Mouse (Mus musculus) limb, embryonic 13.5 days (tissue): ENCODE measurements at regions not wholly inside any gene's neighbourhood (a gene's known extent, or its start where the extent isn't known, plus 50 kb on each side); places are given as distances from the start of the nearest gene placed in this dataset.
A peak's percentile ranks its signal among the peaks of the same experiment; 100 is the strongest.

Experiments used
- ATAC-seq: fragments of 200-750 bp; cut with Nextera tagmentation; 2 replicates; pipeline ENCODE4 v1.8.0; 2017; ENCODE audit warnings: low read depth, moderate number of reproducible peaks, moderate TSS enrichment; ENCODE audit not compliant: low FRiP score
- H3K27ac ChIP-seq: fragments of 300-500 bp; sonication (generic); 2 replicates; pipeline ENCODE4 v1.5.1; 2015; ENCODE audit warnings: inconsistent platforms, mild to moderate bottlenecking, moderate library complexity
- H3K27me3 ChIP-seq: fragments of 300-500 bp; sonication (generic); 2 replicates; pipeline ENCODE4 v1.6.1; 2015; ENCODE audit warnings: mild to moderate bottlenecking, inconsistent platforms
- H3K36me3 ChIP-seq: fragments of 300-500 bp; sonication (generic); 2 replicates; pipeline ENCODE4 v1.6.1; 2015; ENCODE audit warnings: inconsistent platforms, mild to moderate bottlenecking, moderate library complexity
- H3K4me1 ChIP-seq: fragments of 300-500 bp; sonication (generic); 2 replicates; pipeline ENCODE4 v1.6.1; 2015; ENCODE audit warnings: inconsistent platforms
- H3K4me2 ChIP-seq: fragments of 300-500 bp; sonication (generic); replicated peaks from 2 replicates; pipeline ENCODE4 v1.6.1; 2015; ENCODE audit warnings: inconsistent platforms, mild to moderate bottlenecking, moderate library complexity
- H3K4me3 ChIP-seq: fragments of 300-500 bp; sonication (generic); 2 replicates; pipeline ENCODE4 v1.5.1; 2015; ENCODE audit warnings: moderate library complexity, mild to moderate bottlenecking, inconsistent platforms
- H3K9ac ChIP-seq: fragments of 300-500 bp; sonication (generic); 2 replicates; pipeline ENCODE4 v1.6.1; 2015; ENCODE audit warnings: mild to moderate bottlenecking, inconsistent platforms
- H3K9me3 ChIP-seq: fragments of 300-500 bp; sonication (generic); 2 replicates; pipeline ENCODE4 v1.6.1; 2016; ENCODE audit warnings: inconsistent platforms
- WGBS: fragments of 180-500 bp; shearing (Covaris S2); methylation state at CpG from one replicate; pipeline ENCODE4 v1.1.7; 2015; 5-methylcytosine and 5-hydroxymethylcytosine counted together

GRCm38 (mm10) chr8:35296936-35297335, 468.7 kb upstream of the Gm19410 start:
- WGBS = 90% methylated on average over 6 of the region's 6 CpGs
- no peak overlapping the region for H3K4me3 ChIP-seq
- ATAC-seq = no peak
- H3K27me3 ChIP-seq = no peaks in the 10 kb centered on the region
- H3K9me3 ChIP-seq = no peaks in the 10 kb centered on the region
- H3K27ac ChIP-seq = no peak overlapping the region
- H3K4me2 ChIP-seq = no peak overlapping the region
- H3K36me3 ChIP-seq = no peaks in the 10 kb centered on the region
- no peak overlapping the region for H3K9ac ChIP-seq
- peaks cover 12% of the 10 kb centered on the region for H3K4me1 ChIP-seq

GRCm38 (mm10) chr8:35299088-35299487, 466.5 kb upstream of the Gm19410 start:
- 87% methylated on average over 9 of the region's 9 CpGs for WGBS

GRCm38 (mm10) chr8:35300359-35300758, 465.2 kb upstream of the Gm19410 start:
- Histone ChIP-seq H3K4me1 (peaks cover 12% of the 10 kb centered on the region), H3K9ac (no peak overlapping the region), H3K4me2 (no peak overlapping the region), H3K27ac (no peak overlapping the region), H3K36me3 (no peaks in the 10 kb centered on the region), H3K27me3 (no peaks in the 10 kb centered on the region), H3K4me3 (no peak overlapping the region), H3K9me3 (peaks cover 3% of the 10 kb centered on the region; the same call in 1 of the 2 replicates)
- peak; percentile 19; the same call in 1 of the 2 replicates for ATAC-seq
- WGBS = 42% methylated on average over 3 of the region's 3 CpGs

More at GRCm38 (mm10) chr8:35299088-35299487, 466.5 kb upstream of the Gm19410 start:
- Histone ChIP-seq H3K27ac (no peak overlapping the region), H3K4me3 (no peak overlapping the region), H3K36me3 (no peaks in the 10 kb centered on the region), H3K9ac (no peak overlapping the region), H3K4me1 (peaks cover 12% of the 10 kb centered on the region), H3K27me3 (no peaks in the 10 kb centered on the region), H3K9me3 (no peaks in the 10 kb centered on the region), H3K4me2 (no peak overlapping the region)
- no peak for ATAC-seq

- H3K4me1 ChIP-seq = peaks cover 12% of the 10 kb centered on the region
- no peak overlapping the region for H3K4me3 ChIP-seq
- no peaks in the 10 kb centered on the region for H3K36me3 ChIP-seq
- no peaks in the 10 kb centered on the region for H3K27me3 ChIP-seq
- peaks cover 3% of the 10 kb centered on the region; the same call in 1 of the 2 replicates for H3K9me3 ChIP-seq
- H3K27ac ChIP-seq = no peak overlapping the region
- WGBS = 80% methylated on average over 10 of the region's 10 CpGs
- H3K9ac ChIP-seq = no peak overlapping the region
- H3K4me2 ChIP-seq = no peak overlapping the region
- ATAC-seq = no peak
Observed at GRCm38 (mm10) chr8:35300881-35301521, 464.6 kb upstream of the Gm19410 start.

- H3K27ac ChIP-seq = no peak overlapping the region
- H3K9me3 ChIP-seq = peaks cover 3% of the 10 kb centered on the region; the same call in 1 of the 2 replicates
- H3K4me3 ChIP-seq = no peak overlapping the region
- H3K9ac ChIP-seq = no peak overlapping the region
- H3K27me3 ChIP-seq = no peaks in the 10 kb centered on the region
- 94% methylated on average over 7 of the region's 7 CpGs for WGBS
- ATAC-seq = no peak
- H3K36me3 ChIP-seq = no peaks in the 10 kb centered on the region
- H3K4me1 ChIP-seq = peaks cover 12% of the 10 kb centered on the region
- no peak overlapping the region for H3K4me2 ChIP-seq
Observed at GRCm38 (mm10) chr8:35302856-35303255, 462.7 kb upstream of the Gm19410 start.

GRCm38 (mm10) chr8:35321270-35321865, 444.2 kb upstream of the Gm19410 start:
- Histone ChIP-seq H3K4me3 (no peak overlapping the region), H3K36me3 (no peaks in the 10 kb centered on the region), H3K4me2 (no peak overlapping the region), H3K9ac (no peak overlapping the region), H3K9me3 (no peaks in the 10 kb centered on the region), H3K27me3 (no peaks in the 10 kb centered on the region), H3K27ac (no peak overlapping the region), H3K4me1 (no peaks in the 10 kb centered on the region)
- no peak for ATAC-seq
- WGBS = 81% methylated on average over 10 of the region's 10 CpGs

- no peaks in the 10 kb centered on the region for H3K36me3 ChIP-seq
- H3K4me1 ChIP-seq = no peaks in the 10 kb centered on the region
- no peak overlapping the region for H3K27ac ChIP-seq
- no peaks in the 10 kb centered on the region for H3K27me3 ChIP-seq
- ATAC-seq = no peak
- no peak overlapping the region for H3K4me3 ChIP-seq
- WGBS = 82% methylated on average over 15 of the region's 15 CpGs
- H3K9me3 ChIP-seq = no peaks in the 10 kb centered on the region
- H3K4me2 ChIP-seq = no peak overlapping the region
- no peak overlapping the region for H3K9ac ChIP-seq
Observed at GRCm38 (mm10) chr8:35323180-35323975, 442.2 kb upstream of the Gm19410 start.
